Comparison of ENCODE assay signal across 17 mouse cellular contexts in genomic region chr7:135734379-135734778, GRCm38 (mm10).
"Had no signal": no experiment of that assay in that cellular context is flagged by ENCODE, and none has a peak within 500 bp of the region (broad histone marks: within the 10 kb centered on the region; RNA-seq: fewer than 3 reads in every experiment).

No protein-coding gene starts in this region.

- H3K27me3 ChIP-seq: limb, embryonic 12.5 days; limb, embryonic 15.5 days; midbrain, embryonic 12.5 days; neural tube, embryonic 13.5 days had no signal

- H3K9ac ChIP-seq: limb, embryonic 12.5 days; limb, embryonic 15.5 days; liver, embryonic 14.5 days; liver, postnatal 0 days; lung, embryonic 14.5 days; midbrain, embryonic 12.5 days; neural tube, embryonic 13.5 days had no signal

- H3K27ac ChIP-seq: liver, embryonic 14.5 days; midbrain, embryonic 12.5 days; neural tube, embryonic 13.5 days had no signal

- H3K4me3 ChIP-seq: limb, embryonic 12.5 days; limb, embryonic 15.5 days; midbrain, embryonic 12.5 days; myocyte; neural tube, embryonic 13.5 days had no signal

- H3K4me2 ChIP-seq: liver, embryonic 11.5 days; lung, embryonic 14.5 days; midbrain, embryonic 12.5 days; neural tube, embryonic 13.5 days had no signal

- H3K9me3 ChIP-seq: limb, embryonic 12.5 days; limb, embryonic 15.5 days; midbrain, embryonic 12.5 days; neural tube, embryonic 13.5 days had no signal

- DNase-seq: kidney, adult 18-20 months; left cerebral cortex, postnatal 4 days; liver, postnatal 0 days; lung, postnatal 14 days; lung, postnatal 4 days; retina, postnatal 1 day; thymus, postnatal 36 days had no signal

- ATAC-seq: inflammation-experienced regulatory T-cells, adult 6 months; liver, postnatal 0 days; midbrain, embryonic 16.5 days had no signal

- H3K36me3 ChIP-seq: limb, embryonic 12.5 days; limb, embryonic 15.5 days; midbrain, embryonic 12.5 days; neural tube, embryonic 13.5 days had no signal
